Mouse (Mus musculus): ENCODE results near the gene Ly86. TPM values are rescaled to one million over a fixed set of nuclear protein-coding genes. Genes with fewer than 3 reads are reported as not detected.

The Ly86 gene
- polyA plus RNA-seq, 1 experiment from 2014 or later, result 2.5 TPM

GRCm38 (mm10) chr13:37429661-37430271 lies 84.8 kb downstream of the Ly86 start:
- Histone ChIP-seq H3K9me3 (replicated peaks; ENCODE audit: control insufficient read depth, low read length) (no peaks in the 10 kb centered on the region), H3K27me3 (ENCODE audit: control insufficient read depth, insufficient read depth, low read length) (no peaks in the 10 kb centered on the region), H3K4me3 (ENCODE audit: low read depth, low read length) (no peak overlapping the region), H3K9ac (ENCODE audit: low read depth, low read length) (no peak overlapping the region), H3K4me1 (ENCODE audit: control insufficient read depth, insufficient read depth, low read length) (peaks cover 3% of the 10 kb centered on the region; the same call in 1 of the 2 replicates), H3K27ac (ENCODE audit: low read depth, low read length) (no peak overlapping the region), H3K4me2 (no peak overlapping the region), H3K36me3 (ENCODE audit: control insufficient read depth, insufficient read depth, low read length) (no peaks in the 10 kb centered on the region)
- ATAC-seq (replicated peaks; ENCODE audit: insufficient number of reproducible peaks, low FRiP score, low TSS enrichment), result no peak
- 67% methylated on average over 8 of the region's 8 CpGs for WGBS (ENCODE audit: insufficient replicate concordance)

GRCm38 (mm10) chr13:37431707-37432106 lies 86.7 kb downstream of the Ly86 start:
- Histone ChIP-seq H3K9ac (ENCODE audit: low read depth, low read length) (no peak overlapping the region), H3K36me3 (ENCODE audit: control insufficient read depth, insufficient read depth, low read length) (no peaks in the 10 kb centered on the region), H3K4me3 (ENCODE audit: low read depth, low read length) (no peak overlapping the region), H3K9me3 (replicated peaks; ENCODE audit: control insufficient read depth, low read length) (no peaks in the 10 kb centered on the region), H3K27me3 (ENCODE audit: control insufficient read depth, insufficient read depth, low read length) (peaks cover 7% of the 10 kb centered on the region), H3K27ac (ENCODE audit: low read depth, low read length) (no peak overlapping the region), H3K4me2 (no peak overlapping the region), H3K4me1 (ENCODE audit: control insufficient read depth, insufficient read depth, low read length) (peaks cover 7% of the 10 kb centered on the region; the same call in 1 of the 2 replicates)
- 88% methylated on average over 2 of the region's 2 CpGs for WGBS (ENCODE audit: insufficient replicate concordance)
- no peak for ATAC-seq (replicated peaks; ENCODE audit: insufficient number of reproducible peaks, low FRiP score, low TSS enrichment)

GRCm38 (mm10) chr13:37432653-37433052 lies 87.6 kb downstream of the Ly86 start:
- no peaks in the 10 kb centered on the region for H3K36me3 ChIP-seq (ENCODE audit: control insufficient read depth, insufficient read depth, low read length)
- 13% methylated on average over 4 of the region's 4 CpGs for WGBS (ENCODE audit: insufficient replicate concordance)
- H3K27me3 ChIP-seq (ENCODE audit: control insufficient read depth, insufficient read depth, low read length), result peaks cover 10% of the 10 kb centered on the region
- H3K9me3 ChIP-seq (replicated peaks; ENCODE audit: control insufficient read depth, low read length), result no peaks in the 10 kb centered on the region
- no peak overlapping the region for H3K4me2 ChIP-seq
- H3K9ac ChIP-seq (ENCODE audit: low read depth, low read length), result no peak overlapping the region
- H3K27ac ChIP-seq (ENCODE audit: low read depth, low read length), result no peak overlapping the region
- no peak for ATAC-seq (replicated peaks; ENCODE audit: insufficient number of reproducible peaks, low FRiP score, low TSS enrichment)
- peaks cover 8% of the 10 kb centered on the region; the same call in 1 of the 2 replicates for H3K4me1 ChIP-seq (ENCODE audit: control insufficient read depth, insufficient read depth, low read length)
- H3K4me3 ChIP-seq (ENCODE audit: low read depth, low read length), result no peak overlapping the region

- Histone ChIP-seq H3K27me3 (ENCODE audit: control insufficient read depth, insufficient read depth, low read length) (peaks cover 13% of the 10 kb centered on the region), H3K27ac (ENCODE audit: low read depth, low read length) (no peak overlapping the region), H3K4me3 (ENCODE audit: low read depth, low read length) (no peak overlapping the region), H3K4me2 (no peak overlapping the region), H3K4me1 (ENCODE audit: control insufficient read depth, insufficient read depth, low read length) (peaks cover 8% of the 10 kb centered on the region; the same call in 1 of the 2 replicates), H3K36me3 (ENCODE audit: control insufficient read depth, insufficient read depth, low read length) (no peaks in the 10 kb centered on the region), H3K9ac (ENCODE audit: low read depth, low read length) (no peak overlapping the region), H3K9me3 (replicated peaks; ENCODE audit: control insufficient read depth, low read length) (no peaks in the 10 kb centered on the region)
- WGBS (ENCODE audit: insufficient replicate concordance), result 19% methylated on average over 3 of the region's 3 CpGs
- ATAC-seq (replicated peaks; ENCODE audit: insufficient number of reproducible peaks, low FRiP score, low TSS enrichment), result no peak
Observed at GRCm38 (mm10) chr13:37433142-37433541, 88.1 kb downstream of the Ly86 start.

GRCm38 (mm10) chr13:37433730-37434129 lies 88.7 kb downstream of the Ly86 start:
- no peak for ATAC-seq (replicated peaks; ENCODE audit: insufficient number of reproducible peaks, low FRiP score, low TSS enrichment)
- peak overlapping the region; percentile 78 for H3K4me2 ChIP-seq
- no peak overlapping the region for H3K27ac ChIP-seq (ENCODE audit: low read depth, low read length)
- H3K9me3 ChIP-seq (replicated peaks; ENCODE audit: control insufficient read depth, low read length), result no peaks in the 10 kb centered on the region
- H3K9ac ChIP-seq (ENCODE audit: low read depth, low read length), result no peak overlapping the region
- H3K4me3 ChIP-seq (ENCODE audit: low read depth, low read length), result no peak overlapping the region; the same call in 1 of the 2 replicates
- no peaks in the 10 kb centered on the region for H3K36me3 ChIP-seq (ENCODE audit: control insufficient read depth, insufficient read depth, low read length)
- peaks cover 8% of the 10 kb centered on the region; the same call in 1 of the 2 replicates for H3K4me1 ChIP-seq (ENCODE audit: control insufficient read depth, insufficient read depth, low read length)
- WGBS (ENCODE audit: insufficient replicate concordance), result 6% methylated on average over 3 of the region's 3 CpGs
- H3K27me3 ChIP-seq (ENCODE audit: control insufficient read depth, insufficient read depth, low read length), result peaks cover 13% of the 10 kb centered on the region

GRCm38 (mm10) chr13:37434137-37434772 lies 89.2 kb downstream of the Ly86 start:
- Histone ChIP-seq H3K27ac (ENCODE audit: low read depth, low read length) (no peak overlapping the region), H3K4me3 (ENCODE audit: low read depth, low read length) (peak overlapping the region; percentile 46), H3K36me3 (ENCODE audit: control insufficient read depth, insufficient read depth, low read length) (no peaks in the 10 kb centered on the region), H3K9ac (ENCODE audit: low read depth, low read length) (peak overlapping the region; percentile 28; the same call in 1 of the 2 replicates), H3K9me3 (replicated peaks; ENCODE audit: control insufficient read depth, low read length) (no peaks in the 10 kb centered on the region), H3K4me2 (peak overlapping the region; percentile 78), H3K27me3 (ENCODE audit: control insufficient read depth, insufficient read depth, low read length) (peaks cover 13% of the 10 kb centered on the region), H3K4me1 (ENCODE audit: control insufficient read depth, insufficient read depth, low read length) (peaks cover 8% of the 10 kb centered on the region; the same call in 1 of the 2 replicates)
- ATAC-seq (replicated peaks; ENCODE audit: insufficient number of reproducible peaks, low FRiP score, low TSS enrichment), result no peak
- WGBS (ENCODE audit: insufficient replicate concordance), result under 1% methylated on average over 19 of the region's 19 CpGs

GRCm38 (mm10) chr13:37434841-37435240 lies 89.8 kb downstream of the Ly86 start:
- Histone ChIP-seq H3K27me3 (ENCODE audit: control insufficient read depth, insufficient read depth, low read length) (peaks cover 13% of the 10 kb centered on the region), H3K9ac (ENCODE audit: low read depth, low read length) (0 out of 2 replicates have a peak overlapping the region, but pooled peaks have one; percentile 3), H3K4me1 (ENCODE audit: control insufficient read depth, insufficient read depth, low read length) (peaks cover 8% of the 10 kb centered on the region; the same call in 1 of the 2 replicates), H3K9me3 (replicated peaks; ENCODE audit: control insufficient read depth, low read length) (no peaks in the 10 kb centered on the region), H3K4me2 (peak overlapping the region; percentile 78), H3K4me3 (ENCODE audit: low read depth, low read length) (peak overlapping the region; percentile 46; the same call in 1 of the 2 replicates), H3K36me3 (ENCODE audit: control insufficient read depth, insufficient read depth, low read length) (no peaks in the 10 kb centered on the region), H3K27ac (ENCODE audit: low read depth, low read length) (no peak overlapping the region)
- 15% methylated on average over 9 of the region's 9 CpGs for WGBS (ENCODE audit: insufficient replicate concordance)
- no peak for ATAC-seq (replicated peaks; ENCODE audit: insufficient number of reproducible peaks, low FRiP score, low TSS enrichment)

GRCm38 (mm10) chr13:37436267-37437013 lies 91.4 kb downstream of the Ly86 start:
- WGBS (ENCODE audit: insufficient replicate concordance), result 7% methylated on average over 18 of the region's 18 CpGs
- Histone ChIP-seq H3K9me3 (replicated peaks; ENCODE audit: control insufficient read depth, low read length) (no peaks in the 10 kb centered on the region), H3K9ac (ENCODE audit: low read depth, low read length) (no peak overlapping the region), H3K4me3 (ENCODE audit: low read depth, low read length) (no peak overlapping the region), H3K4me1 (ENCODE audit: control insufficient read depth, insufficient read depth, low read length) (peaks cover 18% of the 10 kb centered on the region), H3K27me3 (ENCODE audit: control insufficient read depth, insufficient read depth, low read length) (peaks cover 13% of the 10 kb centered on the region), H3K27ac (ENCODE audit: low read depth, low read length) (no peak overlapping the region), H3K4me2 (peak overlapping the region; percentile 23; the same call in 1 of the 2 replicates), H3K36me3 (ENCODE audit: control insufficient read depth, insufficient read depth, low read length) (no peaks in the 10 kb centered on the region)
- no peak for ATAC-seq (replicated peaks; ENCODE audit: insufficient number of reproducible peaks, low FRiP score, low TSS enrichment)

All from heart, embryonic 11.5 days (tissue).